Mouse (Mus musculus): ENCODE results near the gene Hydin. TPM values are rescaled to one million over a fixed set of nuclear protein-coding genes. Genes with fewer than 3 reads are reported as not detected.
"Not testable (repeated sequence)": the region's sequence is repeated elsewhere in the genome, so short reads cannot be mapped to it uniquely, and the experiment has no call there.

Gene Hydin
- total and polyA plus RNA-seq, 3 experiments, result 0.05 to 0.21 (median 0.10) TPM

DNA sequence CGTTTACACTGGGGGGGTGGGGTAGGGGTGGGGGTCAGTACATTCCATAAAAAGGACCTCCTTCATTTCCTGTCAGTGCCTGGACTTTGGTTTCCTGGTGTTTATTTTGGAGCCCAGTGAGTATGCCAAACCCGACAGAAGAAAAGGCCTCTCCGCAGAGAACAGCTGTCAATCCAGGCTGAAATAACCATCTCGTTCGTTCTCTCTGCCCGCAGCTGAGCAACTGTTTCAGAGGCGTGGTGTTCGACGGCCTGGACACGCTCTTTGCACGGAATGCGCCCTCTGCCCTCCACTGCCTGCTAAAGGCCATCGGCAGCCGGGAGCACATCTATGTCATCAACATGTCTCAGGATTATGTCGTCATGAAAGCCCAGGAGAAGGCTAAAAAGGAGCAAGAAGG, 258.5 kb downstream of the Hydin start:
- intact Hi-C loops (cut with DNase I), result no loop called here

GRCm38 (mm10) chr8:110530008-110530762, 263.4 kb downstream of the Hydin start:
- no peaks in the 10 kb centered on the region for H3K27me3 ChIP-seq (ENCODE audit: control insufficient read depth, insufficient read depth, low read length)
- H3K36me3 ChIP-seq (ENCODE audit: control insufficient read depth, insufficient read depth, low read length), result no peaks in the 10 kb centered on the region
- no peak overlapping the region for H3K27ac ChIP-seq
- no peak overlapping the region for H3K9ac ChIP-seq (ENCODE audit: low read depth, low read length)
- no peaks in the 10 kb centered on the region for H3K4me1 ChIP-seq (ENCODE audit: control insufficient read depth, insufficient read depth, low read length)
- 35% methylated on average over 8 of the region's 8 CpGs for WGBS
- no peaks in the 10 kb centered on the region for H3K79me2 ChIP-seq (replicated peaks; ENCODE audit: control insufficient read depth, insufficient read depth, low read length)
- intact Hi-C loops (cut with DNase I), result no loop called here
- no peak for DNase-seq
- no peak overlapping the region for H3K4me3 ChIP-seq
- TF ChIP-seq POLR2A (IDR thresholded peaks at IDR 0.05; ENCODE audit: insufficient read depth, low read depth, low read length) (no peak), EP300 (IDR thresholded peaks at IDR 0.05; ENCODE audit: insufficient read depth, low read depth, low read length) (no peak)

More for the DNA sequence above, 258.5 kb downstream of the Hydin start:
- H3K9ac ChIP-seq (ENCODE audit: low read depth, low read length), result no peak overlapping the region
- no peak overlapping the region for H3K4me3 ChIP-seq
- no peaks in the 10 kb centered on the region for H3K79me2 ChIP-seq (replicated peaks; ENCODE audit: control insufficient read depth, insufficient read depth, low read length)
- no peaks in the 10 kb centered on the region for H3K27me3 ChIP-seq (ENCODE audit: control insufficient read depth, insufficient read depth, low read length)
- TF ChIP-seq POLR2A (IDR thresholded peaks at IDR 0.05; ENCODE audit: insufficient read depth, low read depth, low read length), result no peak
- H3K36me3 ChIP-seq (ENCODE audit: control insufficient read depth, insufficient read depth, low read length), result no peaks in the 10 kb centered on the region
- no peak for DNase-seq
- H3K27ac ChIP-seq, result no peak overlapping the region
- no peaks in the 10 kb centered on the region for H3K4me1 ChIP-seq (ENCODE audit: control insufficient read depth, insufficient read depth, low read length)
- WGBS, result 43% methylated on average over 15 of the region's 15 CpGs

GRCm38 (mm10) chr8:110533781-110534180, 267.0 kb downstream of the Hydin start:
- Histone ChIP-seq H3K9ac (ENCODE audit: low read depth, low read length) (no peak overlapping the region), H3K79me2 (replicated peaks; ENCODE audit: control insufficient read depth, insufficient read depth, low read length) (no peaks in the 10 kb centered on the region), H3K27ac (no peak overlapping the region), H3K27me3 (ENCODE audit: control insufficient read depth, insufficient read depth, low read length) (no peaks in the 10 kb centered on the region), H3K36me3 (ENCODE audit: control insufficient read depth, insufficient read depth, low read length) (no peaks in the 10 kb centered on the region), H3K4me3 (no peak overlapping the region), H3K4me1 (ENCODE audit: control insufficient read depth, insufficient read depth, low read length) (no peaks in the 10 kb centered on the region)
- TF ChIP-seq CTCF (IDR thresholded peaks at IDR 0.05), result no peak
- no peak for TF ChIP-seq POLR2A (IDR thresholded peaks at IDR 0.05; ENCODE audit: insufficient read depth, low read depth, low read length)
- TF ChIP-seq EP300 (IDR thresholded peaks at IDR 0.05; ENCODE audit: insufficient read depth, low read depth, low read length), result no peak
- DNase-seq, result no peak
- WGBS, result 70% methylated on average over 6 of the region's 6 CpGs
- intact Hi-C loops (cut with DNase I), result no loop called here

DNA sequence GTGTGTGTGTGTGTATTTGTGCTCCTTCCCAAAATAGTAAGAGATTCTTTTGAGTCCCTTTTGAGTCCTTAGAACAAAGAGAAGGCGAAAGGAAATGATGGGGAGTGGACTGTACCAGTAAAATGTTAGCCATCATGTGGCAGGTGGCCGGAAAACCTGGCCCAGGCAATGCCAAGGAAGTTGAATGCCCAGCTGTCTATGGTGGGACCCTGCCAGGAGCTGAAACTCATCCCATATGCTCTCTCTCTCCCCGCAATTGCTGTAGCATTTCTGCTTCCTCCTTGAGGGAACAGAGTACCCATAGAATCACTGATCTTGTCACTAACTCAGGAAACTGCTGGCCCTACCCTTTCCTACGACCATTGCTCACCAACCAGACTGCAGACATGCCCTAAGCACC, 271.1 kb downstream of the Hydin start:
- TF ChIP-seq POLR2A (IDR thresholded peaks at IDR 0.05; ENCODE audit: insufficient read depth, low read depth, low read length), result no peak
- TF ChIP-seq EP300 (IDR thresholded peaks at IDR 0.05; ENCODE audit: insufficient read depth, low read depth, low read length), result no peak
- no peak for TF ChIP-seq CTCF (IDR thresholded peaks at IDR 0.05)
- H3K79me2 ChIP-seq (replicated peaks; ENCODE audit: control insufficient read depth, insufficient read depth, low read length), result no peaks in the 10 kb centered on the region
- intact Hi-C loops (cut with DNase I), result no loop called here
- DNase-seq, result no peak
- H3K27ac ChIP-seq, result no peak overlapping the region
- no peaks in the 10 kb centered on the region for H3K4me1 ChIP-seq (ENCODE audit: control insufficient read depth, insufficient read depth, low read length)
- H3K36me3 ChIP-seq (ENCODE audit: control insufficient read depth, insufficient read depth, low read length), result no peaks in the 10 kb centered on the region
- 54% methylated on average over 4 of the region's 4 CpGs for WGBS
- H3K9ac ChIP-seq (ENCODE audit: low read depth, low read length), result no peak overlapping the region
- no peak overlapping the region for H3K4me3 ChIP-seq
- H3K27me3 ChIP-seq (ENCODE audit: control insufficient read depth, insufficient read depth, low read length), result no peaks in the 10 kb centered on the region

GRCm38 (mm10) chr8:110550343-110550742, 283.6 kb downstream of the Hydin start:
- Histone ChIP-seq H3K9ac (ENCODE audit: low read depth, low read length) (no peak overlapping the region), H3K36me3 (ENCODE audit: control insufficient read depth, insufficient read depth, low read length) (no peaks in the 10 kb centered on the region), H3K27me3 (ENCODE audit: control insufficient read depth, insufficient read depth, low read length) (no peaks in the 10 kb centered on the region), H3K4me1 (ENCODE audit: control insufficient read depth, insufficient read depth, low read length) (no peaks in the 10 kb centered on the region), H3K27ac (no peak overlapping the region), H3K4me3 (no peak overlapping the region), H3K79me2 (replicated peaks; ENCODE audit: control insufficient read depth, insufficient read depth, low read length) (no peaks in the 10 kb centered on the region)
- no peak for DNase-seq
- 89% methylated on average over 1 of the region's 1 CpGs for WGBS
- TF ChIP-seq CTCF (IDR thresholded peaks at IDR 0.05) (peak; percentile 14; the same call in 1 of the 2 replicates), POLR2A (IDR thresholded peaks at IDR 0.05; ENCODE audit: insufficient read depth, low read depth, low read length) (no peak)
- intact Hi-C loops (cut with DNase I), result no loop called here

DNA sequence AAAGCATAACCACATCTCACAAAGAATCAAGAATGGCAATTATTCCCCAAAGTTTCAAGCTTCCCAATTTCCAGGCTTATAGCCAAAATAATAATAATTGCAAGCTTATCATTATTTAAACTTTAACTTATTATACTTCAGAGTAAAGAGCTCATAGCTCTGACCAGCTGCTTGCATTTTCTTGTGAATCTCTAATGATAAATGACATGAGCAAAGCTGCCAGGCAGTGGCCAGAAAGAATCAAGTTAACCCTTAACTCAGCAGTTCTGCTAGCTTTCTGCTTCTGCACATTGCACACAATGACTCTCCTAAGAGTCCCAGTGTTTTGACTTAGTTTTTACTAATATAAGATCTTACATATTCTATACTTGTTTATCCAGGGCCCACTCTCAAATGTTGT, 285.3 kb downstream of the Hydin start:
- H3K4me3 ChIP-seq; H3K27me3 ChIP-seq (ENCODE audit: control insufficient read depth, insufficient read depth, low read length); H3K36me3 ChIP-seq (ENCODE audit: control insufficient read depth, insufficient read depth, low read length); H3K79me2 ChIP-seq (replicated peaks; ENCODE audit: control insufficient read depth, insufficient read depth, low read length); H3K9ac ChIP-seq (ENCODE audit: low read depth, low read length); H3K4me1 ChIP-seq (ENCODE audit: control insufficient read depth, insufficient read depth, low read length); intact Hi-C loops (cut with DNase I); DNase-seq; H3K27ac ChIP-seq: not testable (repeated sequence)
